Mouse (Mus musculus) myocyte (in vitro differentiated cells): ENCODE measurements around the gene Olfr1333.

Experiments used
- E2F4 ChIP-seq: IDR thresholded peaks from one replicate; pipeline ENCODE4 v1.6.1; 2011; ENCODE audit warnings: mild to moderate bottlenecking, control low read depth, moderate library complexity; ENCODE audit not compliant: insufficient read depth
- MYOD1 ChIP-seq, 3 experiments: IDR thresholded peaks; one replicate each; pipeline ENCODE4 v1.6.1; 2011; ENCODE audit warnings: control low read depth in 2 of 3, low read depth in 2 of 3, mild to moderate bottlenecking in 2 of 3, moderate library complexity in 1 of 3; ENCODE audit not compliant: insufficient read length in 2 of 3, control insufficient read depth in 1 of 3
- MYOG ChIP-seq, 3 experiments: IDR thresholded peaks; one replicate each; pipeline ENCODE4 v1.6.1; 2011; ENCODE audit warnings: control low read depth in 2 of 3, low read depth in 2 of 3, mild to moderate bottlenecking in 2 of 3; ENCODE audit not compliant: insufficient read length in 2 of 3, control insufficient read depth in 1 of 3, insufficient read depth in 1 of 3
- POLR2A ChIP-seq: IDR thresholded peaks from one replicate; pipeline ENCODE4 v1.6.1; 2011; ENCODE audit warnings: low read depth, mild to moderate bottlenecking, control low read depth, moderate library complexity; ENCODE audit not compliant: insufficient read length
- POLR2AphosphoS2 ChIP-seq: IDR thresholded peaks from one replicate; pipeline ENCODE4 v1.6.1; 2011; ENCODE audit warnings: low read depth, control low read depth; ENCODE audit not compliant: insufficient read length
- USF1 ChIP-seq: IDR thresholded peaks from one replicate; pipeline ENCODE4 v1.6.1; 2011; ENCODE audit warnings: low read depth, mild to moderate bottlenecking, control low read depth, moderate library complexity

DNA sequence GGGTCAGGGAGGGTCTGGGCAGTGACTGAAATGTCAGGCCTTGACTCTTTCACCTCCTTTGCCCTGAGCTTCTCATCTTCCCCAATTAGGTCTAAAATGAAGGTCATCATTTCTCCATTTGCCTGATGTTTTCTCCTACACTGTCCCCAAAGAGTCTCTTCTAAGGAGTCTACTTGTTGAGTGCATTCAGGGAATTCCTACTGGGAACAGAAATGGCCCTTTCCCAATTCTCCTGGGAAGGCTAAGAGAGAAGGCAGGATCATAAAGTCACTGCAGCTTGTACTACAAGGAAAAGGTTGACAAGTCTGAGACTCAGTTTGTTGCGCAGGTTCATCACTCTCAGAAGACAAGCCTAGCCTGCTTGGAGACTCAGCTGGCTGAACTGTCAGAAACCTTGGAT lies 28.3 kb upstream of the Olfr1333 start, which contains the start of gene Olfr1331:
- TF ChIP-seq POLR2A = no peak
- no peak for TF ChIP-seq POLR2AphosphoS2
- no peak for TF ChIP-seq MYOD1 (IDR thresholded peaks at IDR 0.05; ENCODE audit: control insufficient read depth in 1 of 3, insufficient read length in 2 of 3, low read depth in 2 of 3)
- no peak for TF ChIP-seq E2F4
- TF ChIP-seq USF1 = no peak
- no peak for TF ChIP-seq MYOG (IDR thresholded peaks at IDR 0.05; ENCODE audit: control insufficient read depth in 1 of 3, insufficient read depth in 1 of 3, insufficient read length in 2 of 3, low read depth in 2 of 3)
